Mouse (Mus musculus) mouse trophoblast stem cell (cell line): Measurements from ENCODE around the gene Tmem44.
"Not testable (repeated sequence)": the region's sequence is repeated elsewhere in the genome, so short reads cannot be mapped to it uniquely, and the experiment has no call there.

ENCODE experiments used
- in situ Hi-C, 2 experiments: fragments of 300-500 bp; cut with MseI, MboI; formaldehyde crosslinking; loops; 2 replicates in 1 of 2; 3 replicates in 1 of 2; pipeline ENCODE4 v1.15.1; 2025

Gene Tmem44

DNA sequence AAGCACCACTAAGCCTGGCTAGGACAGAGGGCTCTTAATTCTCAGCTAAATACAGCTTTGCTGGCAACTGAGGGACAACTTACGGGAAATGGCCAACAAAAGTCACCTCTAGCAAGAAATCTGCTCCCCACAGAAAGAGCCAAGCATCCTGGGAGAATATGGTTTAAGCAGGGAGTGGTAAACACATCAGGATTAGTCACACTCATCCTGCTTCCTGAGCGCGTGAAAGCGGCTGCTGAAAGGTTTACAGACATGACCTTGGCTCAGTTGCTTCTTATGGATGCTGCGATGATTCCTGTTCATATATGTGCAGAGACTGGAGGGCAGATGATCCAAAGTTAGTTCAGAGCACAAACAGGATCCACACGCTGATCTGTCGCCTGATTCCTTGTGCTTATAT lies 50.4 kb downstream of the Tmem44 start:
- in situ Hi-C loops = no loop called here

DNA sequence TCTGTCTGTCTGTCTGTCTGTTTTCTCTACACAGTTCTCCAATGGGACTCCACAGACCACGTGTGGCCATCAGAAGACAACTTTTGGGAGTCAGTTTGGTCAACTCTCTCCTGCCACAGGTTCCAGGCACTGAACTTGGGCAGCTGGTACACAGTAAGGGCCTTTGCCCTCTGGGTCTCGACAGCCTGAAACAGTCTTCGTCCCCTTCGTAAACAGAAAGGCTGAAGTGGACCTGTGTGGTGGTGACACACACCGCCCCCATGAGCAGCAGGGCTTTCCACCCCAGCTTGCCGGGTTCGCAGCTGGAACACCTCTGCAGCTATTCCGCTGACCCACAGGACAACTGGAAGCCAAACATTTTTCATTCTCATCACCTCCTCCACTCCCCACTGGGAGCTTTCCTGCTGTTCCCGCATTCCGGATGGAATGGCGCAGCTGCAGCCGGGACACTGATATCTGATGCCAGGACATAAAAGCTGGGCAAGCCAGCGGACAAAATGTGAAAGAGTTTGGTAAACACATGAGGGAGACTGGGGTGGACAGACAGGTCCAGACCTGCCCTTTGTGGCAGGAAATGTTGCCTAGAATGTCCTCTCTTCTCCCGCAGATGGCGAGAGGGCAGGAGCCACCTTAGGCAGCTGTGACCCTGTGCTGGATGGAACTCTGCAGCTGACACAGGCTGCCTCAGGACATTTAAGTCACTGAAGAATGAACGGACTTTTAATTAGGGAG lies 51.4 kb downstream of the Tmem44 start:
- in situ Hi-C loops = loop anchor here (5.0 kb wide), 2 partner anchors 112 to 122 kb away; no protein-coding TSS in a partner anchor

DNA sequence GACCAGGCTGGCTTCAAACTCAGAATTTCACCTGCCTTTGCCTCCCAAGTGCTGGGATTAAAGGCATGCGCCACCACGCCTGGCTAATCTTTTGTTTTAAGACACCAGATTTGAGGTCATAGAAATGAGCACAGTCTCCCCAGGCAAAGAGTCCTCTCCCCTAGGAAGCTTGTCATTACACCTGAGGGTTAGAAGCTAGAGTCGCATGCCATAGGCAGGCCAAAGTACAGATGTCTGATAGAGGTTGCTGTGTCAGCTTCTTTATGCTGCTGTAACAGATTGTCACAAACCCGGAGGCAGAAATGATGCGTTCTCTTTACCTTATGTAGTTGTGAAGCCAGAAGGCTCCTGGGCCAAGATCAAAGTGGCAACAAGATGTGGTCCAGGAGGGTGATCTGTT lies 53.3 kb downstream of the Tmem44 start:
- in situ Hi-C loops = loop anchor here (5.0 kb wide), 2 partner anchors 110 to 120 kb away; no protein-coding TSS in a partner anchor

DNA sequence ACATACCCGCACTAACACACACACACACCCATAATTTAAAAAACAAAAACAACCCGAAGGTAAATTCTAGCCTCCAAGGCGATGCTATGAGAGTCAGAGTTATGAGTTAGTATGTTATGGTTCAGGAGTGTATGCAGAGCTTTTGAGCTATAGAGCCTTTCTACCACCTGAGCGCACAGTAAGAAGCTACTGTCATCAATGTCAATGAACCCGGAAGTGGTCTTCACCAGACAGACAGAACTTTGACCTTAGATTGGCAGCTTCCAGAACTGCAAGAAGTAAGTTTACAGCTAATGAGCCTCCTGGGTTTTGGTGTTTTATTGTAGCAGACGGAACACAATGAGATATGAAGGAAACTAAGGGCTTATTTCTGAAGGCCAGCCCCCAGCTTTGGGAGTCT lies 55.8 kb downstream of the Tmem44 start:
- in situ Hi-C loops = loop anchor here (5.0 kb wide), 2 partner anchors 108 to 118 kb away; no protein-coding TSS in a partner anchor

DNA sequence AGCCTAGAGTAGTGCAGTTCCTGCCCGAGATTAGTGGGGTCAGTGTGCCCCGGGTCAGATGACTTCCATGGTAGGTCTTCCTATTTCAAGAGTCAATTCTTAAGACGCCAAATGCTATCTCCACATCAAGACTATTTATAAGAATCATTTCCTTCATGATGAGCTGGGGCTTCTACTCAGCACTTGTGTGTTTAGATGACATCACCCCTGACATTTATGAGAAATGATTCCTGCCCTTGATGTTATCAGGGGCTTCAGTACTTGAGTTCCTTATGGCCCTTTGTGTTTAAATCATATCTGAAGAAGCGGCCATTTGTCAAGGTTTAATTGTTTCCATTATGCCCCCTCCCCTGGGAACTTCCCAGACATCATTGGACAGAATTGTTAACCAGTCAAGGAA lies 58.9 kb downstream of the Tmem44 start:
- in situ Hi-C loops = no loop called here

DNA sequence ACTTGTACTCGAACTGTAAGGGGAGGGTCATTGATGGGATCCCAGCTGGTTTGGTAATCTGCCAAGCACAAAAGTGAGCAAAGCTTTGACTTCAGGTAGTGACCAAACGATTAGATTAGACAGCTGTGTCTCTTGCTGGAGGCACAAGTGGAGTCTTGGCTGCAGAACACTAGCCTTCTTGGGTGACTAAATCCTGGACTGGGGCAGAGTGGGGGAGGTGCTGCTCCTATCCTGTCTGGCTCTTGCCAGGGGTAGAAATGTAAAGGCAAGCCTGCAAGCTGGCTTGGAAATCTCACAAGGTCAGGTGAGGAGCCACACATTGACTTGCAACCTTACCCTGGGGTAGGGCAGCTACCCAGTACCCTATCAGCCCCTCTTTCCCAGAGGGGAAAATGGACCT lies 59.9 kb downstream of the Tmem44 start:
- in situ Hi-C loops = no loop called here

DNA sequence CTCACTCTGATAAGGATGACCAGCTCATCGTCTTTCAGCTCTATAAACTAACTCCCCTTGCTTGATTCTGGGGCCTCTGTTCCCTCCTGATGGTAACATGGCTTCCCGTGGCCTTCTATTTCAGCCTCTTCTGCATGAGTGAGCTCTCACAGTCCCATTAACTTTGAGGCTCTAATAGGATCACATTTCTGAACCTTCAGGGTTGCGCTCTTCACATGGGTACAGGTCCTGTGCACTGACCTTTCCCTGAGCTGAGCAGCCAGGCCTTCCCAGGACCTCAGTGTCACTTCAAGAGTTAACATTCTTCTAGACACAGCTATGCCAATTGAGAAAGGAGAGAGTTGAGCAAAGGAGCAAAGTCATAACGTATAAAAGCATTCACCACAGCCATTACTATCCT lies 60.3 kb downstream of the Tmem44 start:
- in situ Hi-C loops = no loop called here

DNA sequence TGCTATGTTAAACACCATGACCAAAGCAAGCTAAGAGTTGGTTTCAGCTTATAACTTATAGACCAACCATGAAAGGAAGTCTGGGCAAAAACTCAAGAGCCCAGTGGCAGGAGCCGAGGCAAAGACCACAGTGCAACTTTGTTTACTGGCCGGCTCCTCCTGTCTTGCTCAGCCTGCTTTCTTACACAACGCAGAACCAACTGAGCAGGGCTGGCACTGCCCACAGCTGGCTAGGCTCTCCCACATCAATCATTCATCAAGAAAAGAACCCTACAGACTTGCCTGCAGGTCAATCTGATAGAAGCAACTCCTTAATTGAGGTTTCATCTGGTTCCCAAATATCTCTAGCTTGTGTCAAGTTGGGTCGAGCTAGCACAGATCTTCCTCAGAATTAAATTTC lies 61.0 kb downstream of the Tmem44 start:
- in situ Hi-C loops = no loop called here

DNA sequence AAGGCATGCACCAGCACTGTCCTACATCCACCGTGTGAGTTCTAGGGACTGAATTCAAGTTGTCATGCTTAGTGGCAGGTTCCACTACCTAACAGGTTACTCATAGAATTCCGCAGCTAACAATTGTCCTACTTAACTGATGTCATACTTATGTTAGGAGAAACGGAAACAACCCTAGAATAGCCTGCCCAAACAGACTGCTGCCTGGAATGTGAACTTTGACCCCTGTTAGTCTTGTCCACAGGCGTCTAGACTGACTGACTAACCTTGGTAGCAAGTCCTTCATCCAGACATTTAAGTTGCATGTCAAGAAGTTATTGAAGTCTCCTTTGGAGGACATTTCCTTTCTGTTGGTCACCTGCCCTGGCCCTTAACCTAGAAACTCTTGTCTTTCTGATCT lies 64.1 kb downstream of the Tmem44 start:
- in situ Hi-C loops = no loop called here

DNA sequence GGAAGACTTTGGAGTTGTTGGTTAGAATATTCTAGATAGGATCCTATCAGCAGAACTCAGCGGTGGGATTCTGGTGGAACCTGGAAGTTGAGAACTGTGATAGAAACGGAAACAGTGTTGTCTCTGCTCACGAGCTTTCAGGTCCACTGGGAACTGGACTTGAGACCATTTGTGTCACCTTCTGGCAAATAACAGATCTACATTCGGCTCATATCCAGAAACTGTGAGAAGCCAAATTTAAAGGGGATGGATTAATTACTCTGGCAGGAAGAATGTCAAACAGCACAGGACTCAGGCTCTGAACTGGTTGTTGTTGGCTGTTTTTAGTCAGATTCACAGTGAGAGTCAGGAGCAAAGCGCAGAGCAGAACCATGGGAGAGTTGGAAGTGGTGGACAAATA lies 72.9 kb downstream of the Tmem44 start:
- in situ Hi-C loops = no loop called here

DNA sequence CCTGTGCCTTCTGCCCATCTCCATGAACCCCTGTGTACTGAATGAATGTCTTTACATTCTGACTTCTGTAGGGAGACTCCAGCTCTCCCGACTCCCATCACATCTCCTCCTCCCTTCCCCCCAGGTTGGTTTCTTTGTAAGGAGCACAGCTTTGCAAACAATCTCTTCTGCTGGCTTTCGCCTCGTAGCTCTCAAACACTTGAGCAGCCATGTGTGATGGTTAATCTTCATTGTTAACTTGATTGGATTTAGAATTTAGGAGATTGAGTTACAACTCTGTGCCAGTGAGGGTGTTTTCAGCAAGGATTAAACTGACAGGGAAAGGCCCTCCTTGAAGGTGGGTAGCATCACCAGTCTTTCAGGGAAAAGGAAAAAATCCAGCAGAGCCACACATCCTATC lies 73.6 kb downstream of the Tmem44 start:
- in situ Hi-C loops = no loop called here

DNA sequence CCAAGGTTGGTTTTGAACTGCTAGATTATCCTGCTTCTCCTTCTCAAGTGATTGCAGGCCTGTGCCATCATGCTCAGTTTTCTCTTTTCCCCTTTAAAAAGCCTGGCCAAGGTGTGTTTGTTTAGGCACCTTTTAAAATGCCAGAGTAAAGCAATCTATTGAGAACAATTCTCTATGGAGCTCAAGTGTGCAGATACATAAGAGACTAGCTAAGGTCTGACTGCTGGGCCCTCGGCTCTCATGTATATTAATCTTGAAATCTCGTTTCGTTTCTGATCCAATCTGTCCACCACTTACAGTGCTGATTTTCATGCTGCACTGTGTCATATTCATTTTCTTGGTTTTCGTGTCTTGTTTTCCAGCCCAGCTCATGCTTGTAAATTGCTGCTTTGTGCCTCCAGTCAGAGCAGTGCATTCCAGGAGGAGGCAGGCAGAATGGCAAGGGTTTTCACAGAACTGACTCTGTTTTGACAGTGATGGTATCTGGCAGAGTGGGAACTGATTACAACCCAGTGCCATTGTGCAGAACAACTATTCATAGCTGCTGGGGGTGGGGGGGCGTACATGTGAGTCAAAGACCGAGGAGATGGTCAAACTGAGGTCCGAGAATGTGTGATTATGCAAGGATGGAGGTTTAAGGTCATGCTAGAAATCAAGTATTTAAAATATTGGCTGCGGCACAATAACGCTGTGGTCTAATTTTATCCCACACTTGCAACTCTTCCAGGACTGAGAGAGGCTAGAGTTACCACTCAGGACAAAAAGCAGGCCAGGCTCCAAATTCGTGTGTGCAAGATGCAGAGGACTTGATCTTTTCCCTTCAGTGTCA lies 74.8 kb downstream of the Tmem44 start:
- in situ Hi-C loops = no loop called here

DNA sequence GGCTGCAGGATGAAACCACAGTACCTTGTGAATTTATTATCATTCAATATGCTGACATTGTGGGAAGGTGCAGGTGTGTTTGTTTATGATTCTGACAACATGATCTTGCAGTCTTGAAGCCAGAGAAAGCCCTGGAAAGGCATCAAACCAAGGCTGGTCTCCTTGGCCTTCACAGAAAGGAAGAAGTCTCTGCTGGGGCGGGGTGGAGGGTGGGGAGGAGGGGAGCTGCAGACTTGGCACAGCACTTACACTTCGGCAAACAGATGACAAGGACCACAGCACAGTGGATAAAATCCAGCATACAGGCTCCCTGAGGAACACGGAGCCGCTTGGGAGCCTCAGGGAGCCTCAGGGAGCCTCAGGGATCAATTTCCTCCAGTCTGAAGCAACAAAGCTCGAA lies 78.2 kb downstream of the Tmem44 start:
- in situ Hi-C loops = no loop called here

DNA sequence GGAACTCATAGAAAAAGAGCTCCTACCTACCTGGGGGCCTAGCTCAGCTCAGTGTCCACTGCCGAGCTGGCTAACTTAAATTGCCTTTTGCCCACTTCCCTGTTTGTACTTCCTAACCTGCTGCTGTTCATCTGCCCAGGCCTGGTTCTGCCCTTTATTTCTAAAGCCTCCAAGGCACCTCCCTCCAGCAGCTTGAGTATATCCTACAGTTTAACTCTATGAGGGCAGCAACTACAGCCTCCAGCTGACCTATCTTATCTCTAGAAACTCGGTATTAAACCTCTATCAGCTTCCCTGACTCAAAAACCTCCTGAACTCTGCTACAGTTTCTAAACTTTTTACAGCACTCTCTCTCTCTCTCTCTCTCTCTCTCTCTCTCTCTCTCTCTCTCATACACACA lies 78.7 kb downstream of the Tmem44 start:
- in situ Hi-C loops = no loop called here

DNA sequence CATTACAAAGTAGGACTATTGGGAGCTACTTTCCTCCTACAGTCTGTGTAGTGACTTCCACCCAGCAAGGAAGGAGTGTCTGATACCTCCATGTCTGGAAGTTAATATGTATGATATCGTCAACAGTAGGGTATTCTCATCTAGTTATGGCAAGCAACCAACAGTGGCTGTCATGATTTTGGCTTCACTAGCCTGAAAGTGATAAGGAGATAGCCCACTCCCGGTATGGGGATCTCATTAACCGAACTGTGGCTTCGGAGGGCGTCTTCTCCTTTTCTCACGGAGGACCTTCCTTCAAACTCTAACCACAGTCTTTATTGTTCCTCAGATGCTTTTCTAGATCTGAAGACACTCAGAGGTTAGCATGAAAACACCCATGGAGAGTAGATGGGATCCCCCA lies 81.7 kb downstream of the Tmem44 start:
- in situ Hi-C loops = no loop called here

DNA sequence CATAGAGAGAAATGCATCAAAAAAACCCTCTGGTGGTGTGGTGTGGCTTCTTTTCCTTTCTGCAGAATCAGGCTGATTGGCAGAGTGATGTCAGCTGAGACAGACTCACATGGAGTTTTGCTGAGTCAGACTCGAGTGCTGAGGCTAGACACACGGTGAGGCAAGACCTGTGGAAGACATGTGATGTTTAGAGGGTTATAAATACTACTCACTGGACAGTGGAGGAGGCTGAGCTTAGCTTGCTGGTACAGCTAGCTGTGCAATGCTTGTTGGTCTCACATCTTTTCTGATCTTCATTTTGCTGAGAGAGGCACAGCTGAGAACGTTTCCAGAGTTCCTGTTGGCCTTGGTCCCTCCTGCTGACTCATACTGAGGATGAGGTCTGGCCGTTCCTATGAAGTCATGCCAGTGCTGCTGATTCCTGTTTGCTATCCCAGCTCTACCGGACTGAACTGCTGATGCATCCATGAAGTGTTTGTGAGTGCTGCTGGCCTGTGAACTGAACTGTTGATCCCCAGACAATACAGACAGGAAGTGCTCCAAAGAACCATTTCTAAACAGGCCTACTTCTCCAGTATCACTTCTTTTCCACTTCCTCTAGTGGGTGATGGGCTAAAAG lies 84.9 kb downstream of the Tmem44 start:
- in situ Hi-C loops = no loop called here

DNA sequence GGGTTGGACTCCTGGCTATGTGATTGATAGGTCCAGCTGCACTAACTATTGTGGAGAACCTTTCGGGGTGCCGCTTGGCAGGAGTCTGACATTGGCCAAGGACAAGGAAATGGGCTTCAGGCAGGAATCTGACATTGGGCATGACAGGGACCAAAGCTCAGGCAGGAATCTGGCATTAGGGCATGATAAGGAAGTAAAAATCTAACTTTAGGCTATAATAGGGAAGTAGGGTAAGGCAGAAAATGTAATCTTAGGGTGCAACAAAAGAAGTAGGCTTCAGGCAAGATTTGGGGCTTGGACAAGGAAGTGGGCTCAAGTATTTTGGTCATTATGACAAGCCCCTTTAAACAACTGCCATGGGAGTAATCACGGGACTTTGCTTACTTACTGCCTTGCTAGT lies 85.9 kb downstream of the Tmem44 start:
- in situ Hi-C loops = not testable (repeated sequence)
